9 mouse cellular contexts compared by ENCODE assay signal in genomic region chr10:42958686-42959085, GRCm38 (mm10).
A peak's percentile ranks its signal among the peaks of the same experiment; 100 is the strongest.
DNase-seq lines count a peak whose midpoint lies in the region; ATAC-seq and TF ChIP-seq lines count a peak whose summit lies in the region.
"Had no signal": no experiment of that assay in that cellular context is flagged by ENCODE, and none has a peak within 500 bp of the region (broad histone marks: within the 10 kb centered on the region; RNA-seq: fewer than 3 reads in every experiment).

No protein-coding gene starts in this region.

- no peak for ATAC-seq in lung, embryonic 15.5 days (ENCODE audit: borderline replicate concordance, extremely low read depth, low FRiP score, low TSS enrichment)
- ATAC-seq in liver, postnatal 0 days: no peak
- no peak for ATAC-seq in stomach, embryonic 16.5 days (ENCODE audit: insufficient read depth, low FRiP score)

- 51% methylated on average over 4 of the region's 4 CpGs for WGBS in lung, embryonic 15.5 days
- WGBS in liver, postnatal 0 days (ENCODE audit: insufficient replicate concordance): 57% methylated on average over 4 of the region's 4 CpGs
- 42% methylated on average over 4 of the region's 4 CpGs for WGBS in stomach, embryonic 16.5 days

- H3K36me3 ChIP-seq in lung, embryonic 15.5 days: no peaks in the 10 kb centered on the region
- no peaks in the 10 kb centered on the region for H3K36me3 ChIP-seq in liver, postnatal 0 days (replicated peaks; ENCODE audit: insufficient read depth, low read length)
- H3K36me3 ChIP-seq in stomach, embryonic 16.5 days (ENCODE audit: control insufficient read depth, insufficient read depth, low read length): no peaks in the 10 kb centered on the region

- H3K27me3 ChIP-seq in lung, embryonic 15.5 days: peaks cover 35% of the 10 kb centered on the region
- peaks cover 7% of the 10 kb centered on the region; the same call in 1 of the 2 replicates for H3K27me3 ChIP-seq in liver, postnatal 0 days (ENCODE audit: insufficient read depth, low read length)
- peaks cover 3% of the 10 kb centered on the region; the same call in 1 of the 2 replicates for H3K27me3 ChIP-seq in stomach, embryonic 16.5 days (ENCODE audit: control insufficient read depth, insufficient read depth, low read length)

- H3K4me2 ChIP-seq in lung, embryonic 15.5 days: peak overlapping the region; percentile 54
- peak overlapping the region; percentile 56 for H3K4me2 ChIP-seq in liver, postnatal 0 days (ENCODE audit: low read depth, low read length)
- peak overlapping the region; percentile 58 for H3K4me2 ChIP-seq in stomach, embryonic 16.5 days (ENCODE audit: low read depth, low read length)

- 0 out of 2 replicates have a peak overlapping the region, but pooled peaks have one; percentile 27 for H3K9ac ChIP-seq in lung, embryonic 15.5 days
- no peak overlapping the region for H3K9ac ChIP-seq in liver, postnatal 0 days (replicated peaks)
- peak overlapping the region; percentile 67; the same call in 1 of the 2 replicates for H3K9ac ChIP-seq in stomach, embryonic 16.5 days (ENCODE audit: low read length)

- H3K9me3 ChIP-seq in lung, embryonic 15.5 days: no peaks in the 10 kb centered on the region
- H3K9me3 ChIP-seq in liver, postnatal 0 days (ENCODE audit: low read length): no peaks in the 10 kb centered on the region
- H3K9me3 ChIP-seq in stomach, embryonic 16.5 days (replicated peaks; ENCODE audit: control insufficient read depth, low read length): no peaks in the 10 kb centered on the region

- peak; percentile 52 for DNase-seq in embryo, embryonic 10.5 days (ENCODE audit: low spot score)
- DNase-seq in embryo, embryonic 10 days (ENCODE audit: low spot score): no peak
- no peak for DNase-seq in lung, postnatal 4 days
- DNase-seq in liver, postnatal 0 days: no peak
- no peak for DNase-seq in layer of hippocampus, adult 11-12 months (ENCODE audit: low spot score)
- no peak for DNase-seq in thymus, adult 18-20 months

- H3K27ac ChIP-seq in lung, embryonic 15.5 days: no peak overlapping the region
- no peak overlapping the region for H3K27ac ChIP-seq in liver, postnatal 0 days (ENCODE audit: low read depth)
- H3K27ac ChIP-seq in stomach, embryonic 16.5 days (ENCODE audit: low read length): no peak overlapping the region

- peak overlapping the region; percentile 37 for H3K4me3 ChIP-seq in lung, embryonic 15.5 days
- H3K4me3 ChIP-seq in liver, postnatal 0 days (ENCODE audit: low read depth, low read length): no peak overlapping the region
- H3K4me3 ChIP-seq in stomach, embryonic 16.5 days (replicated peaks; ENCODE audit: low read length): peak overlapping the region; percentile 32; the same call in 1 of the 2 replicates
- H3K4me3 ChIP-seq: erythroblast, embryonic 14.5 days had no signal

- peaks cover 5% of the 10 kb centered on the region; the same call in 1 of the 2 replicates for H3K4me1 ChIP-seq in lung, embryonic 15.5 days
- H3K4me1 ChIP-seq in liver, postnatal 0 days (ENCODE audit: insufficient read depth): peaks cover 13% of the 10 kb centered on the region
- no peaks in the 10 kb centered on the region; the same call in 1 of the 2 replicates for H3K4me1 ChIP-seq in stomach, embryonic 16.5 days (ENCODE audit: control insufficient read depth, insufficient read depth, low read length)

- no peak for TF ChIP-seq CTCF in liver, postnatal 0 days (IDR thresholded peaks at IDR 0.05; ENCODE audit: low read depth)

- no peak for TF ChIP-seq EP300 in liver, postnatal 0 days (IDR thresholded peaks at IDR 0.05; ENCODE audit: low read depth)
